Mouse (Mus musculus) midbrain, embryonic 16.5 days (tissue): ENCODE measurements around the gene Mroh2a. TPM values are rescaled to one million over a fixed set of nuclear protein-coding genes. Genes with fewer than 3 reads are reported as not detected.

Source experiments
- ATAC-seq: fragments of 200-750 bp; cut with Nextera tagmentation; 2 replicates; pipeline ENCODE4 v1.8.0; 2017; ENCODE audit warnings: moderate TSS enrichment
- H3K27ac ChIP-seq: fragments of 300-500 bp; sonication (generic); 2 replicates; pipeline ENCODE4 v1.5.1; 2014; ENCODE audit warnings: mild to moderate bottlenecking, low read length, mixed read lengths
- H3K27me3 ChIP-seq: fragments of 300-500 bp; sonication (generic); 2 replicates; pipeline ENCODE4 v1.6.1; 2014; ENCODE audit warnings: low read depth, low read length, mixed read lengths; ENCODE audit not compliant: control insufficient read depth, insufficient read depth
- H3K36me3 ChIP-seq: fragments of 300-500 bp; sonication (generic); 2 replicates; pipeline ENCODE4 v1.6.1; 2014; ENCODE audit warnings: mild to moderate bottlenecking, low read length, moderate library complexity, mixed read lengths; ENCODE audit not compliant: control insufficient read depth, insufficient read depth
- H3K4me1 ChIP-seq: fragments of 300-500 bp; sonication (generic); 2 replicates; pipeline ENCODE4 v1.6.1; 2014; ENCODE audit warnings: mild to moderate bottlenecking, low read length, mixed read lengths; ENCODE audit not compliant: control insufficient read depth, insufficient read depth
- H3K4me2 ChIP-seq: fragments of 300-500 bp; sonication (generic); 2 replicates; pipeline ENCODE4 v1.6.1; 2014; ENCODE audit warnings: mild to moderate bottlenecking, low read length, mixed read lengths
- H3K4me3 ChIP-seq: fragments of 300-500 bp; sonication (generic); 2 replicates; pipeline ENCODE4 v1.5.1; 2014; ENCODE audit warnings: low read depth, mild to moderate bottlenecking, low read length, moderate library complexity, mixed read lengths
- H3K9ac ChIP-seq: fragments of 300-500 bp; sonication (generic); 2 replicates; pipeline ENCODE4 v1.6.1; 2014; ENCODE audit warnings: low read depth, low read length, mixed read lengths
- H3K9me3 ChIP-seq: fragments of 300-500 bp; sonication (generic); replicated peaks from 2 replicates; pipeline ENCODE4 v1.6.1; 2014; ENCODE audit warnings: mild to moderate bottlenecking, low read length, mixed read lengths; ENCODE audit not compliant: control insufficient read depth, poor library complexity, severe bottlenecking
- WGBS: fragments of 180-500 bp; shearing (Covaris S2); extraction: QIAGEN DNeasy Blood & Tissue Kit; methylation state at CpG from one replicate; pipeline ENCODE4 v1.1.7; 2014; 5-methylcytosine and 5-hydroxymethylcytosine counted together
- polyA plus RNA-seq: library from polyadenylated mRNA; unstranded; fragments of >200 nt; fragmentation: Nextera tagmentation; extraction: Ambion mirVana; gene quantifications from 2 replicates; pipeline ENCODE4 v1.2.1, GENCODE M21; 2015

Gene Mroh2a
- polyA plus RNA-seq, 1 experiment from 2014 or later: 0.92 TPM

DNA sequence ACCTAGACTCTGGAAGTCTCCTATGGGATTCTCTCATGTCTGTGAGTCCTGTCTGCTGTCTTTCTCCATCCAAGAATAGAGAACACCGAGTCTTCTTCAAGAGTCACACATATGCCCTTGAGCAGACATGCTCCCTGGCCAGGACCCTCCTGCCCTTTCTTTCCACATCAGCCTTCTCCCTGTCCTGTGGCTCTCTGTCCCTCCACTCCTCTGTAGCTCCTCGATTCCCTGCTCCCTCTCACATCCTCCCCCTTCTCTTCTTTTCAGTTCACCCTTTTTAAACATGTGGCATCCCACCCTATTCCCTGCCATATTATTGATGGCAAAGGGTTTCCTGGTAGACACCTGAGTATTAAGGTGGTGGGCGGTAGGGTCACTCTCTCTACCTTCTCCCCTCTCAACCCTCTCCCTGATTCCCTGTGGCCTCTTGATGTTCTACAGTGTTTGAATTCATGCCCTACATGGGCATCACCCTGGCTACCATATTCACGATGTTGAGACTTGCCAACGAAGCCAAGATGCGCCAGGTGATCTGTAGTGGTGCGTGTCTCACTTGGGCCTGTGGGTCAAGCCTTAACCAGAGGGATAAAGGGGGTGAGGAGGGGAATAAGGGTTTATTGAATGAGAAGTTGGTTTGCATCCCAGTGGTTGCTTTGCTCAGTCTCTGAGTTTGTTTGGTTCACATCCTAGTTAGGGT, 5.2 kb downstream of the Mroh2a start:
- 69% methylated on average over 7 of the region's 7 CpGs for WGBS
- Histone ChIP-seq H3K27ac (no peak overlapping the region), H3K4me3 (no peak overlapping the region), H3K27me3 (no peaks in the 10 kb centered on the region), H3K36me3 (no peaks in the 10 kb centered on the region), H3K4me1 (no peaks in the 10 kb centered on the region), H3K4me2 (no peak overlapping the region), H3K9ac (no peak overlapping the region), H3K9me3 (peaks cover 97% of the 10 kb centered on the region)
- ATAC-seq: no peak

GRCm38 (mm10) chr1:88232664-88233380, 6.0 kb downstream of the Mroh2a start:
- ATAC-seq: no peak
- H3K36me3 ChIP-seq: no peaks in the 10 kb centered on the region
- no peak overlapping the region for H3K4me3 ChIP-seq
- H3K4me2 ChIP-seq: no peak overlapping the region
- peaks cover 97% of the 10 kb centered on the region for H3K9me3 ChIP-seq
- no peaks in the 10 kb centered on the region for H3K27me3 ChIP-seq
- no peak overlapping the region for H3K27ac ChIP-seq
- H3K9ac ChIP-seq: no peak overlapping the region
- H3K4me1 ChIP-seq: no peaks in the 10 kb centered on the region
- WGBS: 55% methylated on average over 3 of the region's 3 CpGs

- Histone ChIP-seq H3K4me1 (no peaks in the 10 kb centered on the region), H3K27me3 (no peaks in the 10 kb centered on the region), H3K4me3 (no peak overlapping the region), H3K9ac (no peak overlapping the region), H3K27ac (no peak overlapping the region), H3K36me3 (no peaks in the 10 kb centered on the region), H3K4me2 (no peak overlapping the region), H3K9me3 (peaks cover 97% of the 10 kb centered on the region)
- WGBS: 67% methylated on average over 14 of the region's 14 CpGs
- no peak for ATAC-seq
These were observed 6.8 kb downstream of the Mroh2a start for GRCm38 (mm10) chr1:88233421-88234247.

- no peak overlapping the region for H3K27ac ChIP-seq
- no peaks in the 10 kb centered on the region for H3K36me3 ChIP-seq
- ATAC-seq: no peak
- 64% methylated on average over 4 of the region's 4 CpGs for WGBS
- peaks cover 97% of the 10 kb centered on the region for H3K9me3 ChIP-seq
- no peak overlapping the region for H3K9ac ChIP-seq
- no peaks in the 10 kb centered on the region for H3K4me1 ChIP-seq
- no peaks in the 10 kb centered on the region for H3K27me3 ChIP-seq
- H3K4me2 ChIP-seq: no peak overlapping the region
- H3K4me3 ChIP-seq: no peak overlapping the region
These were observed 7.4 kb downstream of the Mroh2a start for GRCm38 (mm10) chr1:88234248-88234610.

GRCm38 (mm10) chr1:88234646-88235045, 7.9 kb downstream of the Mroh2a start:
- H3K9ac ChIP-seq: no peak overlapping the region
- no peak overlapping the region for H3K27ac ChIP-seq
- peaks cover 97% of the 10 kb centered on the region for H3K9me3 ChIP-seq
- ATAC-seq: no peak
- no peaks in the 10 kb centered on the region for H3K36me3 ChIP-seq
- H3K4me2 ChIP-seq: no peak overlapping the region
- WGBS: 47% methylated on average over 5 of the region's 5 CpGs
- no peaks in the 10 kb centered on the region for H3K27me3 ChIP-seq
- H3K4me3 ChIP-seq: no peak overlapping the region
- no peaks in the 10 kb centered on the region for H3K4me1 ChIP-seq

- Histone ChIP-seq H3K27me3 (no peaks in the 10 kb centered on the region), H3K4me3 (no peak overlapping the region), H3K27ac (no peak overlapping the region), H3K4me2 (no peak overlapping the region), H3K4me1 (no peaks in the 10 kb centered on the region), H3K9ac (no peak overlapping the region), H3K36me3 (no peaks in the 10 kb centered on the region), H3K9me3 (peaks cover 97% of the 10 kb centered on the region)
- ATAC-seq: peak; percentile 5; the same call in 1 of the 2 replicates
- 65% methylated on average over 11 of the region's 11 CpGs for WGBS
These were observed 8.5 kb downstream of the Mroh2a start for GRCm38 (mm10) chr1:88235046-88235893.

DNA sequence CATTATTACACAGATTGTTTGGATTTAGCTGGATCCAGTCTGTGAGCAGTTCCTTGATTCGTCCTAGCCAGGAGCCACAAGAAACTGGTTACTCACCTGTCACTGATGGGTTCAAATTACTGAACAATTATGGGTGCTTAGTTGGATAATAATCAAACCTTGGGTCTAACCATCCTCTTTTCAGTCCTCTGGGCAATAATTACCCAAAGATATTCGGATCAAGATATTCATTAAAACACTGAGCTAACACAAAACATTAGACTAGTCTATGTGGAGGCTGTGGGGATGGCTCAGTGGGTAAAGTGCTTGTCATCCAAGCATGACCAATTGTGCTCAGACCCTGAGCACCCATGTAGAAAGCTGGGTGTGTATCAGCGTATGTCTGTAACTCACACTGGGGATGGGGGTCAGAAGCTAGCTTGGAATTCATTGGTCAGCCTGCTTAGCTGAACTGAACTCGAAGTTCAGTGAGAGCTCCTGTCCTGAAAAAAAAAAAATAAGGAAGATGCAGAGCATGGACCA, 9.2 kb downstream of the Mroh2a start:
- peaks cover 97% of the 10 kb centered on the region for H3K9me3 ChIP-seq
- no peak overlapping the region for H3K9ac ChIP-seq
- WGBS: 59% methylated on average over 4 of the region's 4 CpGs
- no peak overlapping the region for H3K27ac ChIP-seq
- no peak overlapping the region for H3K4me3 ChIP-seq
- no peaks in the 10 kb centered on the region for H3K4me1 ChIP-seq
- no peaks in the 10 kb centered on the region for H3K27me3 ChIP-seq
- ATAC-seq: no peak
- no peaks in the 10 kb centered on the region for H3K36me3 ChIP-seq
- no peak overlapping the region for H3K4me2 ChIP-seq

GRCm38 (mm10) chr1:88237311-88237710, 10.5 kb downstream of the Mroh2a start:
- H3K4me2 ChIP-seq: no peak overlapping the region
- H3K4me3 ChIP-seq: no peak overlapping the region
- H3K36me3 ChIP-seq: no peaks in the 10 kb centered on the region
- H3K9ac ChIP-seq: no peak overlapping the region
- 79% methylated on average over 5 of the region's 5 CpGs for WGBS
- H3K9me3 ChIP-seq: peaks cover 95% of the 10 kb centered on the region
- ATAC-seq: no peak
- no peak overlapping the region for H3K27ac ChIP-seq
- H3K27me3 ChIP-seq: no peaks in the 10 kb centered on the region
- H3K4me1 ChIP-seq: no peaks in the 10 kb centered on the region
